Mouse (Mus musculus) frontal cortex, adult (tissue): ENCODE measurements around the gene Exosc2.

Experiments
- ATAC-seq: cut with Nextera tagmentation; 2 replicates; pipeline ENCODE4 v1.9.2; 2017; ENCODE audit warnings: mild to moderate bottlenecking, moderate library complexity, mixed read lengths; ENCODE audit not compliant: low TSS enrichment

Gene Exosc2

GRCm38 (mm10) chr2:31727576-31728277 is 57.2 kb downstream of the Exosc2 start:
- ATAC-seq = peak; percentile 83

GRCm38 (mm10) chr2:31730640-31731039 is 60.1 kb downstream of the Exosc2 start:
- ATAC-seq = no peak
